Mouse (Mus musculus) embryonic facial prominence, embryonic 12.5 days (tissue): Measurements from ENCODE around the gene Gm10271. TPM values are rescaled to one million over a fixed set of nuclear protein-coding genes. Genes with fewer than 3 reads are reported as not detected.

Experiments used
- ATAC-seq: fragments of 200-750 bp; cut with Nextera tagmentation; 2 replicates; pipeline ENCODE4 v1.8.0; 2017; ENCODE audit not compliant: insufficient number of reproducible peaks, insufficient read depth, low FRiP score, low TSS enrichment
- H3K27ac ChIP-seq: fragments of 300-500 bp; sonication (generic); 2 replicates; pipeline ENCODE4 v1.5.1; 2016; ENCODE audit warnings: mild to moderate bottlenecking
- H3K27me3 ChIP-seq: fragments of 300-500 bp; sonication (generic); 2 replicates; pipeline ENCODE4 v1.6.1; 2016; ENCODE audit warnings: mild to moderate bottlenecking, moderate library complexity
- H3K36me3 ChIP-seq: fragments of 300-500 bp; sonication (generic); 2 replicates; pipeline ENCODE4 v1.6.1; 2016; ENCODE audit warnings: mild to moderate bottlenecking
- H3K4me1 ChIP-seq: fragments of 300-500 bp; sonication (generic); 2 replicates; pipeline ENCODE4 v1.6.1; 2016
- H3K4me2 ChIP-seq: fragments of 300-500 bp; sonication (generic); replicated peaks from 2 replicates; pipeline ENCODE4 v1.6.1; 2016; ENCODE audit warnings: mild to moderate bottlenecking, moderate library complexity
- H3K4me3 ChIP-seq: fragments of 300-500 bp; sonication (generic); 2 replicates; pipeline ENCODE4 v1.5.1; 2016; ENCODE audit warnings: mild to moderate bottlenecking
- H3K9ac ChIP-seq: fragments of 300-500 bp; sonication (generic); 2 replicates; pipeline ENCODE4 v1.6.1; 2016; ENCODE audit warnings: mild to moderate bottlenecking, moderate library complexity
- H3K9me3 ChIP-seq: fragments of 300-500 bp; sonication (generic); 2 replicates; pipeline ENCODE4 v1.6.1; 2016; ENCODE audit warnings: mild to moderate bottlenecking, moderate library complexity
- WGBS: fragments of 180-500 bp; shearing (Covaris S2); methylation state at CpG from one replicate; pipeline ENCODE4 v1.1.7; 2016; 5-methylcytosine and 5-hydroxymethylcytosine counted together
- polyA plus RNA-seq: library from polyadenylated mRNA; unstranded; fragments of >200 nt; fragmentation: Nextera tagmentation; extraction: Ambion mirVana; gene quantifications from 2 replicates; pipeline ENCODE4 v1.2.1, GENCODE M21; 2016

Gene Gm10271
- polyA plus RNA-seq, 1 experiment from 2014 or later: not detected

DNA sequence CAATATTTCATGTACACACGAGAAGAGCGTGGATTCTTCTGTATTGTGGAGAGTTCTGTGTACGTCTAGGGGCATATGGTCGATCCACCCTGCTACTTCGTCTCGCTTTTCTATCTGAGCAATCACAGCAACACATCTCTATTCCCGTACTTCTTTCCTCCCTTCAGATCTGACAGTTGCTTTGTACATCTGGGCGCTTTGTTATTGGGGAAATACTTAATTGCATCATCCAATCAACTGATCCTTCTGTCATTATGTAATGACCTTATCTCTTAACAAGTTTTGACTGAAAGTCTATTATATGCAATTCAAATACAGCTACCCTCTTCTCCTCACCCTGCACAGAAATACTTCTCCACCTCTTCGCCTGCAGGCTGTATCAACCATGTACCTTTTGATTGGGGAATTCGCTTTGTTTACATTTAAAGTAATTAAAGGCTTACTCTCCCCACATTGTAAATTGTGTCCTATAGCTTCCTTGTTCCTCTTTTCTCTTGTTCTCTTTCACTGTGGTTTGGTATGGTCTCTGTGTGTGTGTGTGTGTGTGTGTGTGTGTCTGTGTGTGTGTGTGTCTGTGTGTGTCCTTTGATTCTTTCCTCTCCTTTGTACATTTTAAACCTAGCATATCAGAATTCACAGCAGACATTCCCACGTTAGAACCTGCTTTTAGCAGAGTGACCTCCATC, 45.8 kb downstream of the Gm10271 start:
- no peak overlapping the region for H3K4me3 ChIP-seq
- H3K9ac ChIP-seq: no peak overlapping the region
- no peaks in the 10 kb centered on the region for H3K9me3 ChIP-seq
- H3K27me3 ChIP-seq: no peaks in the 10 kb centered on the region
- ATAC-seq: no peak
- H3K4me2 ChIP-seq: no peak overlapping the region
- no peaks in the 10 kb centered on the region for H3K4me1 ChIP-seq
- 76% methylated on average over 11 of the region's 11 CpGs for WGBS
- peaks cover 45% of the 10 kb centered on the region for H3K36me3 ChIP-seq
- H3K27ac ChIP-seq: no peak overlapping the region

DNA sequence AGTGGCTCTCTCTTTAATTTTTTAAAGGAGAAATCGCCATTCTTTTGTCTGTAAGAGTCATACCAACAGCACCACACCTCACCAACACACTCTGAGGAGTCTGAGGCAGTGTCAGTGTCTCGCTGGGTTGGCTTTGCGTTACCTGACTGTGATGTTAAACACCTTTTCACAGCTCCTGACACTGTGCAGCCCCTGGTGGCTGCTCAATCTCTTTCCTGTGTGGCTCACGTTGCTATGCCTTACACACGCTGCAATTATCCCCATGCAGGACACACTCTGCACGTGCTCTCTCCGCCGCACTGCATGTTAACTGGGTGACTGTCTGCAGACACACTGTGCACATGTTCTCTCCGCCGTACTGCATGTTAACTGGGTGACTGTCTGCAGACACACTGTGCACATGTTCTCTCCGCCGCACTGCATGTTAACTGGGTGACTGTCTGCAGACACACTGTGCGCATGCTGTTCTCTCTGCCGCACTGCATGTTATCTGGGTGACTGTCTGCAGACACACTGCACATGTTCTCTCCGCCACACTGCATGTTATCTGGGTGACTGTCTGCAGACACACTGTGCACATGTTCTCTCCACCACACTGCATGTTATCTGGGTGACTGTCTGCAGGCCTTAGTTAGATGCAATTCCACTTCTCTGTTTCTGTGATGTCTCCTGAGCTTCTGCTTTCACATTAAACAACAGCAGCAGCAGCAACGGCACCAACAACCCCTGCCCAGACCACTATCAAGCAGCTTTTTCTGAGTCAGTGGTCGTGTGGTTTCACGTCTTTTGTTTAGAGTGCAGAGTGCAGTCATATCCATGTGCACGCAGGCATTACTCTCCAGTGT, 48.5 kb downstream of the Gm10271 start:
- H3K27ac ChIP-seq: no peak overlapping the region
- no peak for ATAC-seq
- no peak overlapping the region for H3K4me2 ChIP-seq
- 92% methylated on average over 19 of the region's 19 CpGs for WGBS
- no peaks in the 10 kb centered on the region for H3K4me1 ChIP-seq
- H3K9me3 ChIP-seq: no peaks in the 10 kb centered on the region
- H3K9ac ChIP-seq: no peak overlapping the region
- H3K36me3 ChIP-seq: peaks cover 42% of the 10 kb centered on the region
- no peaks in the 10 kb centered on the region for H3K27me3 ChIP-seq
- no peak overlapping the region for H3K4me3 ChIP-seq

DNA sequence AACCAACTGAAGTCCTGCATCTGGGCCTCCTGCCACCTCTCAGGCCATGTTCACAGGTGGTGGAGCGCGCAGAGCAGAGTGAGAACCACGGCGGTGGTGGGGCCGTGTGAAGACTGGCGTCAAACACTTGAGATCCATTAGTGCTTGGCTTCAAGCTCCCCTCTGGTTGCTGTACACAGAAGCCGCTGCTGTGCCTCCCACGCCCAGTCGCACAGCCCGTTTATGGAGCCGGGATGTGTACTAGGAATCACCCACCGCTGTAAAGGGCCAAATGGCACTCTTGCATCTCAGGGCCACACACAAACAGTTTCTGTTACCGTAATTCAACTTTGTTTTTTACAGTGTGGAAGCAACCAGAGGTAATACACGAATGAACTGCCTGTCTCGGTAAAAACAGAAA, 50.2 kb downstream of the Gm10271 start:
- no peak overlapping the region for H3K27ac ChIP-seq
- no peaks in the 10 kb centered on the region for H3K27me3 ChIP-seq
- H3K4me3 ChIP-seq: no peak overlapping the region
- no peak for ATAC-seq
- H3K9me3 ChIP-seq: no peaks in the 10 kb centered on the region
- H3K36me3 ChIP-seq: peaks cover 42% of the 10 kb centered on the region
- 90% methylated on average over 15 of the region's 15 CpGs for WGBS
- no peaks in the 10 kb centered on the region for H3K4me1 ChIP-seq
- no peak overlapping the region for H3K4me2 ChIP-seq
- no peak overlapping the region for H3K9ac ChIP-seq

DNA sequence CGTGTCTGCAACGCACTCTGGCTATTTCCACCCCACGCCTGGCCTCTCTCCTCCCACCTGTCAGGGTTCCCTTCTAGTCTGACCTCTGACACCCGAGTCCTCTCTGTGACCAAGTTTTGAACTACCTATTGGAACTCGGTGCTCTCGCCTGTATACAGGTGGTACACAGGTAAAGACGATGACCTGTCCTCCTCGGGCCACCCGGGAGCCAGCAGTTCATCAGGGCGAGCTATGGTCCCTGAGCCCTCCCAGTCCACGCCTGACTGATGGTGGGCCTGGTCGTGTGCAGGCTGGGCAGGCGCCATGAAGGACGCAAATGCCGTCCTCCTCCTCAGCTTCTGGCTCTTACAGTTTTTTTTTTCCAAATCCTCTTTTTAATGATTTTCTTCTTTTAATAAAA, 51.0 kb downstream of the Gm10271 start:
- H3K36me3 ChIP-seq: peaks cover 35% of the 10 kb centered on the region
- H3K4me1 ChIP-seq: no peaks in the 10 kb centered on the region
- H3K27ac ChIP-seq: no peak overlapping the region
- H3K4me2 ChIP-seq: no peak overlapping the region
- WGBS: 87% methylated on average over 15 of the region's 15 CpGs
- H3K9me3 ChIP-seq: no peaks in the 10 kb centered on the region
- H3K9ac ChIP-seq: no peak overlapping the region
- no peak overlapping the region for H3K4me3 ChIP-seq
- no peak for ATAC-seq
- H3K27me3 ChIP-seq: no peaks in the 10 kb centered on the region

DNA sequence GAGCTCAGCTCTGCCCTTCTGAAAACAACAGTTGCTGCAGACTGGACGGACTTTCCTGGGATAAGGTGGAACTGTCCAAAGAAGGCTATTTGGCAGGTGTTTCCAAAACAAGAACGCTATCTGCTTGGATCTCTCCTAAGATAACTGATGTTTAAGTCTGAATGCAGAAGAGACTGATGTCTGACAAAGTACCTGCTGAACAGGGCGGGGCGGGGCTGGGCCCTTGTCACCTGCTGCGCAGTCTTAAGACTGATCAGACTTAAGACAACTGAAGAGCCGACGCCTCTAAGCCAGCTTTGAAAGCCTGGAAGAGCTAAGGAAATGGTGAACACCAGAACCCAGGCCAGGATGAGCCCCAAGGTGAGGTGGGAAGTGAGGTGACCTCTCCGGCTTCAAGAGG, 51.8 kb downstream of the Gm10271 start:
- no peaks in the 10 kb centered on the region for H3K27me3 ChIP-seq
- no peak overlapping the region for H3K9ac ChIP-seq
- no peaks in the 10 kb centered on the region for H3K4me1 ChIP-seq
- no peaks in the 10 kb centered on the region for H3K9me3 ChIP-seq
- no peak for ATAC-seq
- H3K4me2 ChIP-seq: no peak overlapping the region
- peaks cover 34% of the 10 kb centered on the region for H3K36me3 ChIP-seq
- no peak overlapping the region for H3K4me3 ChIP-seq
- H3K27ac ChIP-seq: no peak overlapping the region
- 88% methylated on average over 8 of the region's 8 CpGs for WGBS

DNA sequence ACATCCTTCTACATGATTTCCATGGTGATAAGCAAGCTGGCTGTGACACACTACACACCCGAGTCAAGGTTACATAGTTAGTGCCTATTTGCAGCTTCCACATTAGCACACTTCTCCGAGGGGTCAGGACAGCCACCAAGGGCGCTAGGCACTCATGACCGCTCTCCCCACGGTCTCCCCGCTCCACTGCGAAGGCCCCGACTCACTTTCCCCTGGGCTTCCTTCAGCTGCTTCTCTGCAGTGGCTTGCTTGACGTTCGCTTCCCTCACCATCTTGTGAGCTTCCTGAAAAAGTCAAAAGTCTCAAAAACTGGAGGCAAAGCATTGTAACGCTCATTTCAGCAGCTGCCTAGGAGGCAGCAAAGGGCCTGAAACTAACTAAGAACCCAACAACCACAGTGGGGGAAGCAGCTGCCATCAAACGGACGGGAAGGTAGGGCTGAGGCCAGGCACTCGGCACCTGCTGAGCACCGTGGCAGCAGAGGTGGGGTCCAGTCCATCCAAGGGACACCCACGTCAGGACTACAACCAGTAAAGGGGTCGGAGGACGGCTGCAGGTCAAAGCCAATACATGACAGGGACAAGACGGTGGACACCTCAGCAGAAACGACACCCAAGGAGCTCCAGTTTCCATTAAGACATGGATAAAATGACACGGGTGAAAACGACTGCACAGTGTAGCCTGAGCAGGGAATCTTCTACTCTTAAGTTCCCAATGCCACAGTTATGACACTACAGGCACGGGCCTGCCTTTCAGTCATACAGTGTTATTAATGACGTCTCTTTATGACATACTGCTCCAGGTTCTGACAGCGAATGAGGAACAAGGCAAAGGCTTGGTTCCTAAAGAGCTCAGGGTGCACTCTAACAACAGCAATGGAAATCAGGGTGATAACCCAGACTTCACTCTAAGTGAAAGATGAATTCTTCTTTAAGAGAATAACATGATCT, 52.8 kb downstream of the Gm10271 start:
- Histone ChIP-seq H3K4me2 (no peak overlapping the region), H3K27ac (no peak overlapping the region), H3K27me3 (no peaks in the 10 kb centered on the region), H3K9ac (no peak overlapping the region), H3K9me3 (no peaks in the 10 kb centered on the region), H3K36me3 (peaks cover 32% of the 10 kb centered on the region), H3K4me3 (no peak overlapping the region), H3K4me1 (no peaks in the 10 kb centered on the region)
- WGBS: 87% methylated on average over 25 of the region's 25 CpGs
- no peak for ATAC-seq

DNA sequence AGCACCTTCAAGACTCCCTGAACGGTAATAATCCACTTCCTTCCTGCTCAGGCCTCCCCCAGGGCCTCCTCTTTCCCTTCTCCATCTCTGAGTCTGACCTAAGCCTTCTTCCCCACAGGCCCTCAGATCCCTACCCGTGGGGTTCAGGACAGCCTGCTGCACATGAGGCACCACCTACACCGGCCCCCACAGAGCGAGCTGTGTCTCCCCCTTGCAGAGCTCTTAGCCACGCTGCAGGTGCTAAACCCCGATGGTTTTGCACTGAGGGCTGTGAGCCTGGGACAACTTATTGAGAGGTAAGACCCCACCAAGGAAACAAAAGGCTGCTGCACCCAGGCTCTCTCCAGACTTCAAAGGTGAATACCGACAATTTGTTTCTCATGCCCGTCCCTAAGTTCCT, 55.8 kb downstream of the Gm10271 start:
- H3K27ac ChIP-seq: no peak overlapping the region
- WGBS: 77% methylated on average over 8 of the region's 8 CpGs

DNA sequence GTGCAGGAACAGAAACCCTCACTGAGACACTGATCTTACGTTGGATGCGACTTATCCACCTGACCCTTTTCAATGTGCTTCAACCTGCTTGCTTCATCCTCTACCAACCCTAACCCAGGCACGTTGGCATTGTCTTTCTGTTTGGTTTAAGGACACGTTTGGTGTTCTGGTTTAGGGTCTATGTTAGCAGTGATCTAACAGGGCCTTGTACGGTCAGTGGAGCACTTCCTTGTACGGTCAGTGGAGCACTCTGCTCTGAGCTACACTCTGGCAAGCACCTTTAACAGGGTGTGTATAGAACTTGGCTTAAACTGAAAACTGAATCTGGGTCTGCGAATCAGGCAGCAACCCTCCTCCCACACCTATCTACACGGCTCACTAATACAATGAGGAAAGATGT, 57.1 kb downstream of the Gm10271 start:
- Histone ChIP-seq H3K4me2 (no peak overlapping the region), H3K27ac (no peak overlapping the region), H3K36me3 (peaks cover 44% of the 10 kb centered on the region), H3K4me1 (no peaks in the 10 kb centered on the region), H3K27me3 (no peaks in the 10 kb centered on the region), H3K4me3 (no peak overlapping the region), H3K9me3 (no peaks in the 10 kb centered on the region), H3K9ac (no peak overlapping the region)
- WGBS: 92% methylated on average over 8 of the region's 8 CpGs
- ATAC-seq: no peak

More for the DNA sequence above, 55.8 kb downstream of the Gm10271 start:
- Histone ChIP-seq H3K27me3 (no peaks in the 10 kb centered on the region), H3K9ac (no peak overlapping the region), H3K36me3 (peaks cover 37% of the 10 kb centered on the region), H3K9me3 (no peaks in the 10 kb centered on the region), H3K4me3 (no peak overlapping the region), H3K4me2 (no peak overlapping the region), H3K4me1 (no peaks in the 10 kb centered on the region)
- ATAC-seq: no peak

DNA sequence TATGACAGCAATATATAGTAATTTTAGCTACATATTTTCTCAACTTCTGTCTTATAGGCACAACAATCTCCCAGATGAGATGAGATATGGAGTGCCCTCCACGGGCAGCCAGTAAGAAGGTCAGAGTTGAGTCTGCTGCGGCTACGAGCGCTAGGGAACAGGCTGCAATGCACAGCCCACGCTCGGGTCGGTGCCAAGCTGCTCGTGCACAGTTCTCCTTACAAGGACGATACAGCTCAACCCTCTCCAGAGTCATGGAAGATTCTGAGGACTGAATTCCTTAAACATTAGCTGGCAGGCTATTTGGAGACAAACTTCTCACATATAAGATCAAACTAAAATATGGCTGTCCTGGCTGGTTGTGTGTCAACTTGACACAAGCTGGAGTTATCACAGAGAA, 57.8 kb downstream of the Gm10271 start:
- Histone ChIP-seq H3K36me3 (peaks cover 51% of the 10 kb centered on the region), H3K9ac (no peak overlapping the region)
- 90% methylated on average over 9 of the region's 9 CpGs for WGBS

DNA sequence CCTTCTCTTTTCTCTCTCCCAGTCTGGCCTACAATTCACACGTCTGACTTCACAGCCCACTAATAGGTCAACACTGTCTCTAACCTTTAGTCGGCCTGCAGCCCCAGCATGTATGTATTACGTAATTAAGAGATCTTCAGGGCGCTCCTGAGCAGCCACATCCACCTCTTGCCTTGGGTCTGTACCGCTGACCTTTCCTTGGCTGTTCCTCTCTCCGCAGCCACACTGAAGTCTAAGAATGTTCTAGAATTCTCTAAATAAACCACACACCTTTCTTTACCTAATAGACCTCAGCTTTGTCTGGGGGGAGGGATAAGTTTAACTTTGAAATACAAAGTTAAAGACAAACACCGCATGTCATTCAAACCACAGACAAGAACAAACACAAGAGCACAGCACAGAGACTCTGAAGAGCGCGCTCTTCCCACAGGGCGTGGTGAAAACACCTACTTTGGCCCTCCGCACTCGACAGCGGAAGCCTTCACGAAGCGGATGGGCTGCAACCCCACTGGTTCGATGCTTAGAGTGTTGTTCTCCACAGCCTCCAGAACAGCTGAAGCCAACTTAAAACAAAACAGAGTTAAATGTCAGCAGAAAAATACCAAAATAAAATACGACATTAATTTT, 58.6 kb downstream of the Gm10271 start:
- no peak overlapping the region for H3K27ac ChIP-seq
- H3K27me3 ChIP-seq: no peaks in the 10 kb centered on the region
- H3K4me3 ChIP-seq: no peak overlapping the region
- no peaks in the 10 kb centered on the region for H3K9me3 ChIP-seq
- no peak overlapping the region for H3K4me2 ChIP-seq
- H3K9ac ChIP-seq: no peak overlapping the region
- no peaks in the 10 kb centered on the region for H3K4me1 ChIP-seq
- WGBS: 90% methylated on average over 17 of the region's 17 CpGs
- H3K36me3 ChIP-seq: peaks cover 54% of the 10 kb centered on the region
- ATAC-seq: no peak

More for the DNA sequence above, 57.8 kb downstream of the Gm10271 start:
- no peaks in the 10 kb centered on the region for H3K9me3 ChIP-seq
- H3K4me2 ChIP-seq: no peak overlapping the region
- no peaks in the 10 kb centered on the region for H3K27me3 ChIP-seq
- no peak overlapping the region for H3K4me3 ChIP-seq
- no peak for ATAC-seq
- no peak overlapping the region for H3K27ac ChIP-seq
- H3K4me1 ChIP-seq: no peaks in the 10 kb centered on the region

DNA sequence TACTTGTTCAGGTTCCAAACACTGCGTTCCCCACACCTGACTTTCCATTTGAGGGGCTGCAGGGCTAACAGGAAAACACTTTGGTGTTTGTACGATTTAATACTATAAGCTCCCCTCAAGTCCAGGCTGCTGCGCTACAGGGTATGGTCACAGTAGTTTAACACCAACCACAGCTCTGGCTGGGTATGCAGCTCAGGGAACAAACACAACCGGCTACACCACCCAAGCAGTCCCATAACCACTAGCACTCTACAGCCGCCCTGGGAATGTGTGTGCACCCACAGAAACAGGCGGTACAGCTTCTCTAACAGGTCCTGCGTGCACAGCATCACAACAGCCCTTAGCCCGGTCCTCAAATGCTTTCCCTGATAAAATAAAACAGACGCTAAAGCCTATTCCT, 59.6 kb downstream of the Gm10271 start:
- ATAC-seq: no peak
- Histone ChIP-seq H3K36me3 (peaks cover 53% of the 10 kb centered on the region), H3K27ac (0 out of 2 replicates have a peak overlapping the region, but pooled peaks have one; percentile 36), H3K4me3 (no peak overlapping the region), H3K9ac (no peak overlapping the region), H3K4me2 (no peak overlapping the region), H3K9me3 (no peaks in the 10 kb centered on the region), H3K4me1 (no peaks in the 10 kb centered on the region), H3K27me3 (no peaks in the 10 kb centered on the region)
- 80% methylated on average over 9 of the region's 9 CpGs for WGBS
